Comparison of ENCODE assay signal across 22 mouse cellular contexts in the genomic region with DNA sequence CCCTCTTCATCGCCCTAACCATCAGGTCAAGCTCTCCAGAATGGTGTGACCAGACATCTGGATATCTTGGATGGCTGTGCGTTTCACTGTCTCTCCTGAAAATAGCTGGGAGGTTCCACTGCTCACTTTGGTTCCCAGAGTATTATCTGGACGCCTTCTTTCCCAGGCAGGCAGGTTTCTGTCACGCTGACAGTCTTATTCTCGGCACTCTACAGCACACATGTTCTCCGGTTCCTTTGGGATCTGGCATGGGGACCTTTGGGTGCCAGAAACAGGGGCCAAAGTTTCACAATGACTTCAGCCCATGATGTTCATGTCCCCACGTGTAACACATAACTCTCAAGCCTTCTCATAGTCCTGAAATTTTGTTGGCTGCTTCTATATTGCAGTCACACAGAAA.
DNase-seq lines count a peak whose midpoint lies in the region; ATAC-seq lines count a peak whose summit lies in the region.
"Had no signal": no experiment of that assay in that cellular context is flagged by ENCODE, and none has a peak within 500 bp of the region (broad histone marks: within the 10 kb centered on the region; RNA-seq: fewer than 3 reads in every experiment).

No protein-coding gene starts in this region.

- 41% methylated on average over 7 of the region's 7 CpGs for WGBS in heart, embryonic 15.5 days

- ATAC-seq in heart, embryonic 15.5 days (replicated peaks; ENCODE audit: insufficient number of reproducible peaks, insufficient read depth, low FRiP score, low read depth), result no peak
- ATAC-seq: forebrain, postnatal 0 days; intestine, embryonic 15.5 days; liver, embryonic 12.5 days had no signal

- H3K4me2 ChIP-seq in heart, embryonic 15.5 days, result no peak overlapping the region
- H3K4me2 ChIP-seq: embryonic facial prominence, embryonic 12.5 days; hindbrain, embryonic 14.5 days; intestine, embryonic 15.5 days; liver, embryonic 12.5 days; midbrain, embryonic 11.5 days; neural tube, embryonic 13.5 days had no signal

- no peaks in the 10 kb centered on the region for H3K9me3 ChIP-seq in heart, embryonic 15.5 days (replicated peaks)
- H3K9me3 ChIP-seq: embryonic facial prominence, embryonic 12.5 days; intestine, embryonic 15.5 days; liver, embryonic 12.5 days; neural tube, embryonic 13.5 days had no signal

- H3K27me3 ChIP-seq in heart, embryonic 15.5 days, result no peaks in the 10 kb centered on the region
- H3K27me3 ChIP-seq: CH12.LX; embryonic facial prominence, embryonic 12.5 days; intestine, embryonic 15.5 days; liver, embryonic 12.5 days; neural tube, embryonic 13.5 days had no signal

- H3K9ac ChIP-seq in heart, embryonic 15.5 days, result no peak overlapping the region
- H3K9ac ChIP-seq: embryonic facial prominence, embryonic 12.5 days; forebrain, postnatal 0 days; hindbrain, embryonic 14.5 days; intestine, embryonic 15.5 days; liver, embryonic 12.5 days; neural tube, embryonic 13.5 days had no signal

- H3K27ac ChIP-seq in heart, embryonic 15.5 days, result peak overlapping the region; percentile 61
- H3K27ac ChIP-seq: embryonic facial prominence, embryonic 12.5 days; hindbrain, embryonic 14.5 days; intestine, embryonic 15.5 days; left cerebral cortex, adult 2 months; liver, embryonic 12.5 days; macrophage; neural tube, embryonic 13.5 days; stomach, postnatal 0 days had no signal

- H3K4me3 ChIP-seq in heart, embryonic 15.5 days, result no peak overlapping the region
- H3K4me3 ChIP-seq: embryonic facial prominence, embryonic 12.5 days; intestine, embryonic 15.5 days; left cerebral cortex, adult 2 months; liver, embryonic 12.5 days; neural tube, embryonic 13.5 days had no signal

- no peaks in the 10 kb centered on the region for H3K36me3 ChIP-seq in heart, embryonic 15.5 days
- H3K36me3 ChIP-seq: embryonic facial prominence, embryonic 12.5 days; intestine, embryonic 15.5 days; liver, embryonic 12.5 days; neural tube, embryonic 13.5 days had no signal

- peaks cover 30% of the 10 kb centered on the region for H3K4me1 ChIP-seq in heart, embryonic 15.5 days (replicated peaks)
- H3K4me1 ChIP-seq: embryonic facial prominence, embryonic 12.5 days; liver, embryonic 12.5 days; neural tube, embryonic 13.5 days had no signal

- DNase-seq in gastrocnemius, adult 18-20 months (ENCODE audit: low spot score), result peak; percentile 42
- no peak for DNase-seq in gastrocnemius, postnatal 4 days (ENCODE audit: low spot score in 2 of 2)
- DNase-seq in heart, adult 18-20 months, result peak; percentile 78 to 85
- peak; percentile 18 for DNase-seq in lung, postnatal 14 days
- no peak for DNase-seq in layer of hippocampus, adult 9-11 months
- DNase-seq in kidney, adult 8-10 months, result no peak
- no peak for DNase-seq in adipocyte (ENCODE audit: low spot score)
- DNase-seq: adrenal gland, adult 2 months; cerebellum, adult 11 months; forebrain, postnatal 0 days; right cerebral cortex, postnatal 25 days had no signal

Comparison
In these comparisons a context has a peak if more than half of its experiments do, and no peak if none do; other contexts are left out.
1. DNase-seq: peak in gastrocnemius, adult 18-20 months (single experiment), heart, adult 18-20 months (2 of 2) and lung, postnatal 14 days (single experiment); none in gastrocnemius, postnatal 4 days (0 of 2), layer of hippocampus, adult 9-11 months (single experiment), kidney, adult 8-10 months (0 of 2) and adipocyte (single experiment).